Mouse (Mus musculus) lung, postnatal 25 days (tissue): ENCODE measurements around the gene Tnpo1.
"Not testable (repeated sequence)": the region's sequence is repeated elsewhere in the genome, so short reads cannot be mapped to it uniquely, and the experiment has no call there.

Experiments used
- DNase-seq: peaks from one replicate; pipeline ENCODE4 v3.0.0; 2022; ENCODE audit warnings: low spot score

The Tnpo1 gene

GRCm38 (mm10) chr13:98889211-98889610, 37.0 kb downstream of the Tnpo1 start:
- DNase-seq: no peak

GRCm38 (mm10) chr13:98883774-98884173, 42.4 kb downstream of the Tnpo1 start:
- DNase-seq: no peak

- DNase-seq: no peak
These were observed 44.2 kb downstream of the Tnpo1 start for GRCm38 (mm10) chr13:98881991-98882390.

GRCm38 (mm10) chr13:98880336-98880735, 45.8 kb downstream of the Tnpo1 start:
- DNase-seq: peak; percentile 10

GRCm38 (mm10) chr13:98879422-98879821, 46.8 kb downstream of the Tnpo1 start:
- DNase-seq: no peak

GRCm38 (mm10) chr13:98877165-98877564, 49.0 kb downstream of the Tnpo1 start:
- no peak for DNase-seq

- no peak for DNase-seq
These were observed 51.5 kb downstream of the Tnpo1 start for GRCm38 (mm10) chr13:98874727-98875126.

GRCm38 (mm10) chr13:98872273-98872847, 53.8 kb downstream of the Tnpo1 start:
- DNase-seq: no peak

- no peak for DNase-seq
These were observed 54.9 kb downstream of the Tnpo1 start for GRCm38 (mm10) chr13:98871263-98871662.

- DNase-seq: no peak
These were observed 57.8 kb downstream of the Tnpo1 start for GRCm38 (mm10) chr13:98868236-98868923.

- peak; percentile 56 for DNase-seq
These were observed 58.4 kb downstream of the Tnpo1 start for GRCm38 (mm10) chr13:98867810-98868209.

- DNase-seq: no peak
These were observed 70.9 kb downstream of the Tnpo1 start for GRCm38 (mm10) chr13:98855291-98855690.

- peak; percentile 7 for DNase-seq
These were observed 80.4 kb downstream of the Tnpo1 start for GRCm38 (mm10) chr13:98845794-98846193.

GRCm38 (mm10) chr13:98836423-98837088, 89.6 kb downstream of the Tnpo1 start:
- no peak for DNase-seq

GRCm38 (mm10) chr13:98835740-98836139, 90.4 kb downstream of the Tnpo1 start:
- DNase-seq: no peak

GRCm38 (mm10) chr13:98834723-98835122, 91.5 kb downstream of the Tnpo1 start:
- DNase-seq: no peak

- DNase-seq: no peak
These were observed 92.0 kb downstream of the Tnpo1 start for GRCm38 (mm10) chr13:98834199-98834598.

GRCm38 (mm10) chr13:98832451-98833450, 93.4 kb downstream of the Tnpo1 start:
- peak; percentile 39 for DNase-seq

- not testable (repeated sequence) for DNase-seq
These were observed 97.2 kb downstream of the Tnpo1 start for GRCm38 (mm10) chr13:98829026-98829425.

- no peak for DNase-seq
These were observed 100.6 kb downstream of the Tnpo1 start for GRCm38 (mm10) chr13:98825574-98825973.

- peak; percentile 39 for DNase-seq
These were observed 107.1 kb downstream of the Tnpo1 start for GRCm38 (mm10) chr13:98819094-98819493.

- DNase-seq: no peak
These were observed 108.0 kb downstream of the Tnpo1 start for GRCm38 (mm10) chr13:98818205-98818604.
